Mouse (Mus musculus) CH12.LX (cell line): Measurements from ENCODE around the gene Eif4h.

Experiments
- CHD1 ChIP-seq: IDR thresholded peaks from 2 replicates; pipeline ENCODE4 v1.6.1; 2012; ENCODE audit warnings: low read depth, low read length, improper control_type of control experiment, inconsistent platforms
- CTCF ChIP-seq, 2 experiments: IDR thresholded peaks in 1 of 2; conservative IDR thresholded peaks in 1 of 2; 2 replicates each; pipeline ENCODE4 v1.5.1; 2011 to 2012; ENCODE audit warnings: low read depth in 2 of 2, low read length in 2 of 2, improper control_type of control experiment in 1 of 2, inconsistent platforms in 1 of 2, mild to moderate bottlenecking in 1 of 2, moderate library complexity in 1 of 2
- EP300 ChIP-seq: IDR thresholded peaks from 2 replicates; pipeline ENCODE4 v1.6.1; 2011; ENCODE audit warnings: low read length, improper control_type of control experiment
- HCFC1 ChIP-seq: IDR thresholded peaks from 2 replicates; pipeline ENCODE4 v1.6.1; 2012; ENCODE audit warnings: low read depth, mild to moderate bottlenecking, inconsistent platforms, low read length, improper control_type of control experiment
- JUND ChIP-seq: conservative IDR thresholded peaks from 2 replicates; pipeline ENCODE4 v1.6.1; 2011; ENCODE audit warnings: low read depth, low read length, improper control_type of control experiment
- MAX ChIP-seq: IDR thresholded peaks from 2 replicates; pipeline ENCODE4 v1.6.1; 2011; ENCODE audit warnings: low read length, improper control_type of control experiment
- MXI1 ChIP-seq: IDR thresholded peaks from 2 replicates; pipeline ENCODE4 v1.6.1; 2011; ENCODE audit warnings: mild to moderate bottlenecking, low read depth, low read length, improper control_type of control experiment
- NELFE ChIP-seq: IDR thresholded peaks from 2 replicates; pipeline ENCODE4 v1.6.1; 2011; ENCODE audit warnings: low read depth, low read length, improper control_type of control experiment
- POLR2A ChIP-seq: IDR thresholded peaks from 2 replicates; pipeline ENCODE4 v1.6.1; 2011; ENCODE audit warnings: low read depth, mild to moderate bottlenecking, improper control_type of control experiment, low read length
- TBP ChIP-seq: conservative IDR thresholded peaks from 2 replicates; pipeline ENCODE4 v1.6.1; 2011; ENCODE audit warnings: low read depth, low read length, improper control_type of control experiment
- USF1 ChIP-seq: IDR thresholded peaks from 2 replicates; pipeline ENCODE4 v1.6.1; 2014; ENCODE audit warnings: low read depth, mild to moderate bottlenecking, inconsistent platforms, low read length, improper control_type of control experiment
- ZKSCAN1 ChIP-seq: IDR thresholded peaks from 2 replicates; pipeline ENCODE4 v1.6.1; 2012; ENCODE audit warnings: low read depth, inconsistent platforms, low read length, improper control_type of control experiment, borderline replicate concordance

- TF ChIP-seq ZKSCAN1 (no peak), TBP (no peak), NELFE (no peak), CTCF (conservative IDR thresholded peaks at IDR 0.05 in 1 of 2, IDR thresholded peaks at IDR 0.05 in 1 of 2; ENCODE audit: low read depth in 2 of 2, low read length in 2 of 2) (no peak), CHD1 (no peak), POLR2A (no peak), MXI1 (no peak), HCFC1 (no peak), MAX (no peak), USF1 (no peak), JUND (no peak), EP300 (no peak)
Observed at GRCm38 (mm10) chr5:134579135-134579534, 60.2 kb downstream of the Eif4h start.
